Mouse (Mus musculus): ENCODE measurements at regions not wholly inside any gene's neighbourhood (a gene's known extent, or its start where the extent isn't known, plus 50 kb on each side); places are given as distances from the start of the nearest gene placed in this dataset.

- peaks cover 30% of the 10 kb centered on the region for H3K4me1 ChIP-seq (replicated peaks)
- H3K4me2 ChIP-seq = no peak overlapping the region
- H3K27ac ChIP-seq (replicated peaks) = no peak overlapping the region
- no peak for ATAC-seq (ENCODE audit: low FRiP score, low read depth)
- no peaks in the 10 kb centered on the region for H3K27me3 ChIP-seq
- H3K4me3 ChIP-seq = no peak overlapping the region
- H3K9ac ChIP-seq = no peak overlapping the region
- no peaks in the 10 kb centered on the region for H3K9me3 ChIP-seq
- H3K36me3 ChIP-seq = no peaks in the 10 kb centered on the region
- WGBS = 29% methylated on average over 2 of the region's 2 CpGs
Measured at GRCm38 (mm10) chr10:125784896-125785295, 181.1 kb upstream of the Lrig3 start.

DNA sequence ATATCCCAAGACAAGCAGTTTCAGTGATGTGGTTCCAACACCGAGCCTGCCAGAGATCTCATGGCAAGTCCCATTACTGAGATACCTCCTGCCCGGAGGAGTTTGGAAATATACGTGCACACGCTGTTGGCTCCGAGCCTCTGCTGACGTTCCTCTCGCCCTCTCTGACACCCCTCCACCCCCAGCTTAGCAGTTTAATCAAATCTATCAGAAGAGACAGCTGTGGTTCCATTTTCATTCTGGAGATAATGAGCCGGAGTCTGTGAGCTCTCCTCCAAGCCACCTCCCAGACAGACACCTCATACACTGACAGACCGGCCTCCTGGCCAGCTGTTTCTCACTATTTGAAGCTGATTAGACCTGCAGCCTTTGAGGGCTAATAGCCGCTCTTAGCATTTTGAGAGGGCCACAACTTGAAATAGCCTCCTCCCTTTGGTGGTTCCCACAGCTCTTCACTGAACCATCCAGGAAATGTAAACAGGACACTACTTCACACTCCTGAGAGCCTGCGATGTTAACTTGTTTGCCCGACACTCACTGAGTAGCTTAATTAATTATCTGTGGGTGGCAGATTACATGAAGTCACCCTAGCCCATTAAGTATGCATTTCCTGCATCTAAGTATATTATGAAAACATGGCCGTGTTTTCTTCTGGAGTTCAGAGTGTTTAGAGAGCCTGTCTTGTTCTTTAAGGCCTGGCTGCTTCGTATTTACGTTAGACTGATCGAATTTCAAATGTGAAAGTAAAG is 180.3 kb upstream of the Lrig3 start:
- ATAC-seq (ENCODE audit: low FRiP score, low read depth) = no peak
- H3K27ac ChIP-seq (replicated peaks) = no peak overlapping the region

GRCm38 (mm10) chr10:125786197-125786879 is 179.6 kb upstream of the Lrig3 start:
- Histone ChIP-seq H3K36me3 (no peaks in the 10 kb centered on the region), H3K9ac (no peak overlapping the region), H3K27ac (replicated peaks) (0 out of 2 replicates have a peak overlapping the region, but pooled peaks have one; percentile 7), H3K4me3 (peak overlapping the region; percentile 27), H3K9me3 (no peaks in the 10 kb centered on the region), H3K27me3 (no peaks in the 10 kb centered on the region), H3K4me2 (peak overlapping the region; percentile 62), H3K4me1 (replicated peaks) (peaks cover 30% of the 10 kb centered on the region)
- no peak for ATAC-seq (ENCODE audit: low FRiP score, low read depth)
- 22% methylated on average over 10 of the region's 10 CpGs for WGBS

More for the DNA sequence above, 180.3 kb upstream of the Lrig3 start:
- Histone ChIP-seq H3K9me3 (no peaks in the 10 kb centered on the region), H3K27me3 (no peaks in the 10 kb centered on the region), H3K4me1 (replicated peaks) (peaks cover 30% of the 10 kb centered on the region), H3K36me3 (no peaks in the 10 kb centered on the region), H3K9ac (no peak overlapping the region), H3K4me3 (no peak overlapping the region), H3K4me2 (0 out of 2 replicates have a peak overlapping the region, but pooled peaks have one; percentile 10)
- WGBS = 14% methylated on average over 16 of the region's 16 CpGs

GRCm38 (mm10) chr10:125786880-125787337 is 179.1 kb upstream of the Lrig3 start:
- 3% methylated on average over 17 of the region's 17 CpGs for WGBS
- Histone ChIP-seq H3K27ac (replicated peaks) (peak overlapping the region; percentile 7; the same call in 1 of the 2 replicates), H3K9me3 (no peaks in the 10 kb centered on the region), H3K4me3 (peak overlapping the region; percentile 27), H3K4me1 (replicated peaks) (peaks cover 30% of the 10 kb centered on the region), H3K27me3 (no peaks in the 10 kb centered on the region), H3K4me2 (peak overlapping the region; percentile 62), H3K36me3 (no peaks in the 10 kb centered on the region), H3K9ac (peak overlapping the region; percentile 21; the same call in 1 of the 2 replicates)
- no peak for ATAC-seq (ENCODE audit: low FRiP score, low read depth)

- Histone ChIP-seq H3K4me2 (peak overlapping the region; percentile 62), H3K27ac (replicated peaks) (peak overlapping the region; percentile 7; the same call in 1 of the 2 replicates), H3K9ac (no peak overlapping the region), H3K9me3 (no peaks in the 10 kb centered on the region), H3K4me3 (peak overlapping the region; percentile 27), H3K27me3 (no peaks in the 10 kb centered on the region), H3K4me1 (replicated peaks) (peaks cover 30% of the 10 kb centered on the region), H3K36me3 (no peaks in the 10 kb centered on the region)
- no peak for ATAC-seq (ENCODE audit: low FRiP score, low read depth)
- WGBS = 32% methylated on average over 19 of the region's 19 CpGs
Measured at GRCm38 (mm10) chr10:125787441-125788060, 178.4 kb upstream of the Lrig3 start.

DNA sequence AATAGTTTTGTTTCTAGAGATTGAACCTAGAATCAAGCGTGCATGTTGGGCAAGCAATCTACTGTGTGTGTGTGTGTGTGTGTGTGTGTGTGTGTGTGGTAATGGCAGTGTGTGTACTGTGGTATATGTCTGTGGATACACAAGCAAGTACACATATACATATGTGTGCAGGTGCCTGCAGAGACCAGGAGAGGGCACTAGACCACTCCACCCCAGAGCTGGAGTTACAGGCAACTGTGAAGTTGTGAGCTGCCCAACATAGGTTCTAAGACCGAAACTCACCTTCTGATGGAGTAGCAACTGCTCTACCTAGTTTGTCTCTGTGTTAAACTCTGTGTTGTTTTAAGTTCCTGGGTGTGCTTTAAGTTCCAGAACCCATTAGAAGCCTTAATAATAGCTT is 177.7 kb upstream of the Lrig3 start:
- Histone ChIP-seq H3K4me3 (no peak overlapping the region), H3K27ac (replicated peaks) (no peak overlapping the region), H3K9me3 (no peaks in the 10 kb centered on the region), H3K27me3 (no peaks in the 10 kb centered on the region), H3K9ac (no peak overlapping the region), H3K4me2 (no peak overlapping the region), H3K4me1 (replicated peaks) (peaks cover 30% of the 10 kb centered on the region), H3K36me3 (no peaks in the 10 kb centered on the region)
- 98% methylated on average over 2 of the region's 2 CpGs for whole genome bisulfite sequencing
- ATAC-seq (ENCODE audit: low FRiP score, low read depth) = no peak

DNA sequence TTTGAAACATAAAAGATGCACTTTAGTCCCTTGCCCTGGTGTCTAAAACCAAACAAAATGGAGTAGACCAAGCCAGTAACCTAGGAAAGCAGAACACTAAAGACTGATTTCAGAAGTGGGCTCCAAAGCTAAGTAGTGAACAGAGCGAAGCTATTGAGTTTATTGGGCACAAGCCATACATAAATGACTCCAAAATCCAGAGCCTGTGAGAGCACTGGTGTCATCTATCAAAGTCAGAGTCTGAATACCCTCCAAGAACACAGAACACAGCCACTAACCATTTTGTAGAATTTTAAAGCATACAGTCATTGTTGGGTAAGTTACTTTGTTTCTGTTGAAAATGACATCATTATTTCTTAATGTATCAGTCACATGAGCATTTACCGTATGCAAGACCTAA is 175.0 kb upstream of the Lrig3 start:
- ATAC-seq (ENCODE audit: low FRiP score, low read depth) = peak; percentile 48; the same call in 1 of the 2 replicates
- no peak overlapping the region for H3K4me3 ChIP-seq
- no peaks in the 10 kb centered on the region for H3K27me3 ChIP-seq
- H3K4me1 ChIP-seq (replicated peaks) = peaks cover 20% of the 10 kb centered on the region
- H3K36me3 ChIP-seq = no peaks in the 10 kb centered on the region
- 70% methylated on average over 2 of the region's 2 CpGs for WGBS
- no peak overlapping the region for H3K27ac ChIP-seq (replicated peaks)
- no peak overlapping the region for H3K9ac ChIP-seq
- no peaks in the 10 kb centered on the region for H3K9me3 ChIP-seq
- H3K4me2 ChIP-seq = no peak overlapping the region

GRCm38 (mm10) chr10:125794504-125794903 is 171.5 kb upstream of the Lrig3 start:
- Histone ChIP-seq H3K9ac (no peak overlapping the region), H3K27me3 (no peaks in the 10 kb centered on the region), H3K27ac (replicated peaks) (no peak overlapping the region), H3K4me1 (replicated peaks) (0 out of 2 replicates have a peak, but pooled peaks cover 4% of the 10 kb centered on the region), H3K9me3 (no peaks in the 10 kb centered on the region), H3K4me3 (no peak overlapping the region), H3K4me2 (no peak overlapping the region), H3K36me3 (no peaks in the 10 kb centered on the region)
- no peak for ATAC-seq (ENCODE audit: low FRiP score, low read depth)
- 82% methylated on average over 2 of the region's 2 CpGs for WGBS

GRCm38 (mm10) chr10:125795323-125795722 is 170.6 kb upstream of the Lrig3 start:
- no peak overlapping the region for H3K4me2 ChIP-seq
- H3K4me3 ChIP-seq = no peak overlapping the region
- WGBS = 95% methylated on average over 1 of the region's 1 CpGs
- no peaks in the 10 kb centered on the region for H3K9me3 ChIP-seq
- H3K27ac ChIP-seq (replicated peaks) = no peak overlapping the region
- no peaks in the 10 kb centered on the region for H3K27me3 ChIP-seq
- no peak for ATAC-seq (ENCODE audit: low FRiP score, low read depth)
- H3K9ac ChIP-seq = no peak overlapping the region
- 0 out of 2 replicates have a peak, but pooled peaks cover 4% of the 10 kb centered on the region for H3K4me1 ChIP-seq (replicated peaks)
- H3K36me3 ChIP-seq = no peaks in the 10 kb centered on the region

GRCm38 (mm10) chr10:125798678-125799077 is 167.3 kb upstream of the Lrig3 start:
- Histone ChIP-seq H3K27me3 (no peaks in the 10 kb centered on the region), H3K36me3 (no peaks in the 10 kb centered on the region), H3K9ac (no peak overlapping the region), H3K4me1 (replicated peaks) (0 out of 2 replicates have a peak, but pooled peaks cover 4% of the 10 kb centered on the region), H3K27ac (replicated peaks) (no peak overlapping the region), H3K4me2 (peak overlapping the region; percentile 35), H3K4me3 (no peak overlapping the region), H3K9me3 (no peaks in the 10 kb centered on the region)
- no peak for ATAC-seq (ENCODE audit: low FRiP score, low read depth)
- 21% methylated on average over 13 of the region's 13 CpGs for WGBS

- WGBS = 33% methylated on average over 2 of the region's 2 CpGs
- no peak overlapping the region for H3K4me2 ChIP-seq
- H3K27ac ChIP-seq (replicated peaks) = no peak overlapping the region
- H3K4me3 ChIP-seq = no peak overlapping the region
- H3K9ac ChIP-seq = no peak overlapping the region
- 0 out of 2 replicates have a peak, but pooled peaks cover 4% of the 10 kb centered on the region for H3K4me1 ChIP-seq (replicated peaks)
- ATAC-seq (ENCODE audit: low FRiP score, low read depth) = no peak
- no peaks in the 10 kb centered on the region for H3K27me3 ChIP-seq
- no peaks in the 10 kb centered on the region for H3K9me3 ChIP-seq
- no peaks in the 10 kb centered on the region for H3K36me3 ChIP-seq
Measured at GRCm38 (mm10) chr10:125800572-125801114, 165.3 kb upstream of the Lrig3 start.

All from hindbrain, embryonic 15.5 days (tissue).